Mouse (Mus musculus) liver, embryonic 14.5 days (tissue): ENCODE measurements around the gene Acvr1.

Experiments used
- CTCF ChIP-seq: IDR thresholded peaks from 2 replicates; pipeline ENCODE4 v1.5.1; 2016; ENCODE audit warnings: antibody characterized with exemption, low read depth, control low read depth
- EP300 ChIP-seq: IDR thresholded peaks from 2 replicates; pipeline ENCODE4 v1.6.1; 2016; ENCODE audit warnings: antibody characterized with exemption, low read depth

- TF ChIP-seq CTCF (no peak), EP300 (no peak)
These were observed at the start of gene Acvr1, which contains the start of gene Upp2 for GRCm38 (mm10) chr2:58567066-58567810.
